ENCODE assay signal across 1 mouse cellular context in genomic region chr11:3912100-3912874, GRCm38 (mm10).
TF ChIP-seq lines count a peak whose summit lies in the region.

No protein-coding gene starts in this region.

TF ChIP-seq in CH12.LX, 34 proteins besides CTCF, POLR2A, EP300 and RAD21 (continued from another document):
- TF ChIP-seq E2F4 (IDR thresholded peaks at IDR 0.05; ENCODE audit: insufficient replicate concordance, low read depth, low read length) = no peak
